Mouse (Mus musculus): ENCODE measurements around the gene Map2k2.
A peak's percentile ranks its signal among the peaks of the same experiment; 100 is the strongest.
"Not testable (repeated sequence)": the region's sequence is repeated elsewhere in the genome, so short reads cannot be mapped to it uniquely, and the experiment has no call there.

Map2k2 gene

DNA sequence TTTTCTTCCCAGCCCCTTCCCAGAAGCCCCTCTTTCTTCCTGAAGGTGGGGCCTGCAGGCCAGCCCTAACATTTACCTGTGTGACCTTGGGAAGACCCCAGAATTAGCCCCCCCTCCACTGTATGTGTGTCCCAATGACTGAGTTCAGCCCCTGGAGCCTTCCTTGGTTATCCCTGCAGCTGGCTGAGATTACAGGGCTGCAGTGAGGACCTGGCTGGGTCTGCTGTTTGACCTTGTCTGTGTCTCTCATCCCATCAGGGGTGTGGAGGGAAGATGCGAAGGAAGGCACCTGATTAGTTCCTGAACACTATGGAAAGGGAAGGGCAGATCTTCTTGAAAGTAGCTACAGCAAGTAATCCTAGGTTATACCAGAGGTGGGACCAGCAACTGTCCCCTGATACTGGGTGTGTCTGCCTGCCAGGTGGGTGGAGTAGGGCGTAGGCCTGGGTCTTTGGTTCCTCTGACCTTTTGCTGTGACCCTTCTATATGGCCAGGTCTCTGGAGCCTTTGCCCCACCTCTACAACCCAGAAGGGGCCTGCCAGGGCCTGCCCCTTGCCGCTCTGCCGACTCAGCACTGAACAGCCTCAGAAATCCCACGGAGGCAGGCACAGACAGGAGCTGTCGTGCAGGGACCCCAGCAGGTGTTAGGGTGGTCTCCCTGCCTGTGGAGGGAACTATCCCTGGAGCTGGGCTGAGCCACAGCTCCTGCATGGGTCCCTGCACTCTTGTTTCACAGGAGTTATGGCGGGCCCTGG is 35.9 kb downstream of the Map2k2 start:
- no peak for ATAC-seq (ENCODE audit: insufficient number of reproducible peaks, low FRiP score, low TSS enrichment)

- ATAC-seq (ENCODE audit: insufficient number of reproducible peaks, low FRiP score, low TSS enrichment), result no peak
Observed at GRCm38 (mm10) chr10:81142551-81142981, 36.9 kb downstream of the Map2k2 start.

DNA sequence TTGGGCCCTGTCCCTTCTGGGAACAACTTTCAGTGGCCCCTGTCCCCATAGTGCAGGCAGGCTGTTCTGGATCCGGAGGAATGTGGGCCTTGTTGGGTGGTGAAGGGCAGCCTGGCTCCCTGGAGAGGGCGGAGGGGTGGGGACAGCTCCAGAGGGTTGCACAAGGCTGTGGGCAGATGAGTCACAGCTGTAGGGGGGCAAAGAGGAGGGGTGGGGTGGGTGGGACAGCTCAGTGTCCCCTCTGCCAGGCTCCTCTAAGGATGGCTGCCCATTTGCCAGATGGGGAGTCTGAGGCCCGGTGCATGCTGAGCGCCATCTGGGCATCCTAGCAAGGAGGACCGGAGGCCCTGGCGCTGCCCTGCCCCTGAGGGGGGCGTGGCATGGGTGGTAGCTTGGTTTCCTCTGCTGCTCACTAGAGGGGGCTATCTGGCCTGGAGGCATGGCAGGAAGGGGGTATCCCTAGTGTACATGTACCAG is 37.5 kb downstream of the Map2k2 start:
- ATAC-seq (ENCODE audit: insufficient number of reproducible peaks, low FRiP score, low TSS enrichment), result no peak

DNA sequence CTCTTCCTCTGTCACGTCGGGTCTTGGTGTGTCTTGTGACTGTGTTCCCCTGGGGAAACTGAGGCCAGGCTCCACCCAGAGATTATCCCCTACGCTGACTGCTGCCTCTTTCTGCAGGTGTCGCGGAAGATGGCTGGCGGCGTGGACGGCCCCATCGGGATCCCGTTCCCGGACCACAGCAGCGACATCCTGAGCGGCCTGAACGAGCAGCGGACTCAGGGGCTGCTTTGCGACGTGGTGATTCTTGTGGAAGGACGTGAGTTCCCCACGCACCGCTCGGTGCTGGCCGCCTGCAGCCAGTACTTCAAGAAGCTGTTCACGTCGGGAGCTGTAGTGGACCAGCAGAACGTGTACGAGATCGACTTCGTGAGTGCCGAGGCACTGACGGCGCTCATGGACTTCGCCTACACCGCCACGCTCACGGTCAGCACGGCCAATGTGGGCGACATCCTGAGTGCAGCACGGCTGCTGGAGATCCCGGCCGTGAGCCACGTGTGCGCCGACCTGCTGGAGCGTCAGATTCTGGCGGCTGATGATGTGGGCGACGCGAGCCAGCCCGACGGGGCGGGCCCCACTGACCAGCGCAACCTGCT is 38.2 kb downstream of the Map2k2 start:
- no peak for ATAC-seq (ENCODE audit: insufficient number of reproducible peaks, low FRiP score, low TSS enrichment)

DNA sequence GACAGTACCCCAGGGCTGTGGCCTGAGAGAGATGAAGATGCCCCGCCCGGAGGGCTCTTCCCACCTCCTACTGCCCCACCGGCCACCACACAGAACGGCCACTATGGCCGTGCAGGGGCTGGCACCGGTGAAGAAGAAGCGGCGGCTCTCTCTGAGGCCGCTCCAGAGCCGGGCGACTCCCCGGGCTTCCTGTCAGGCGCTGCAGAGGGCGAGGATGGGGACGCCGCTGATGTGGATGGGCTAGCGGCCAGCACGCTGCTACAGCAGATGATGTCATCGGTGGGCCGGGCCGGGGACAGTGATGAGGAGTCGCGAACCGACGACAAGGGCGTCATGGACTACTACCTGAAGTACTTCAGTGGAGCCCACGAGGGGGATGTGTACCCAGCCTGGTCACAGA is 39.0 kb downstream of the Map2k2 start:
- ATAC-seq (ENCODE audit: insufficient number of reproducible peaks, low FRiP score, low TSS enrichment), result no peak

DNA sequence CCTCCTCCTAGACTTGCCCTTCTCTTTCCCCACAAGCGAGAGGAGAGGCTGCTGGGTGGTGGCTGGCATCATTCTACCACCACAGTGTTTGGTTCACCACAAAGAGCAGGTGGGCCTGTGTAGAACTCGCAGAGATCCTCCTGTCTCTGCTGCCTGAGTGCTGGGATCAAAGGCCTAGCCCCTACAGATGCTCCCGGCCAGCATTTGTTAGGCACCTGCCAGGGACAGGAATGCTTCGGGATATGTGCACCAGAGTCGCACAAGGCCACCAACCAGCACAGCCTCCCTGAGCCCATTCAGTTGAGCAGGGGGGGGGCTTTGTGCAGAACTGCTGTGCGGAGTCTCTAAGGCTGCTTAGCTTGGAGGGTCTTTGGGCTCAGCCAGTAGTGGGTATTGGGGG is 39.6 kb downstream of the Map2k2 start:
- ATAC-seq (ENCODE audit: insufficient number of reproducible peaks, low FRiP score, low TSS enrichment), result no peak

DNA sequence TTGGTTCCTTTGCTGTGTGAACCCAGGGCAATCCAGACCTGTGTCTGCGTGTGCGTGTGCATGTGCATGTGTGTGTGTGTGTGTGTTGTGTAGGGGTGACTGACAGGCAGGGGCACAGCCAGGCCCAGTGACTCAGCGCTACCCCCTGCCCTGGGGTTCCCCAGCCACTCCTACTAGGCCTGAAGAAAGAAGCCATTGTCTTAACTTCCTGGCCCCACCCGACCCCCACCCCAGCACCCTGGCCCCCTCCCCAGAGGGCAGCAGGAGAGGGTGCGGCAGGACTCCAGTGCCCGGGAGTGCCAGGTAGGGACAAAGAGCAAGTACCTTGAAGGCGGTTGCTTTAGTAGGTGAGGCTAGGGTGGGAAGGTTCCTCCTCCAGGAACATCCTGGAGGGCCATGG is 40.1 kb downstream of the Map2k2 start:
- ATAC-seq (ENCODE audit: insufficient number of reproducible peaks, low FRiP score, low TSS enrichment), result no peak

GRCm38 (mm10) chr10:81146296-81146695 is 40.6 kb downstream of the Map2k2 start:
- no peak for ATAC-seq (ENCODE audit: insufficient number of reproducible peaks, low FRiP score, low TSS enrichment)

DNA sequence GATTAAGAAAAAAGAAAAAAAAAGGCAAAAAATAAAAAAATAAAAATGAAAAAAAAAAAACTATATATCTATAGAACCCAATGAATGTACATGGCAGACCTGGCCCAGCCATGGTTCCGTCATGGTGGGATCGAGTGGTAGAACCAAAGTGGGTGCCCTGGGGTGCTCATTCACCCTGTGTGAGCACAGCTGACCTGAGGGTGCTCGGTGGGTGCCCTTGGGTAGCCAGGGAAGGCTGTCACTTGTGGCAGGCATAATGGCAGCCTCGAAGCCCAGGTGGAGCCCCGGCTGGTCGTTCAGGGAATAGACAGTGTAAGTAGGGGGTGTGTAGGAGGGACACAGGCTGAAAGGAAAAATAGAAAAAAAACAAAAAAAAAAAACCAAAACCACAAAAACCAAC is 45.5 kb downstream of the Map2k2 start:
- no peak for ATAC-seq (ENCODE audit: insufficient number of reproducible peaks, low FRiP score, low TSS enrichment)

GRCm38 (mm10) chr10:81152609-81153008 is 46.9 kb downstream of the Map2k2 start:
- no peak for ATAC-seq (ENCODE audit: insufficient number of reproducible peaks, low FRiP score, low TSS enrichment)

- ATAC-seq (ENCODE audit: insufficient number of reproducible peaks, low FRiP score, low TSS enrichment), result no peak
Observed at GRCm38 (mm10) chr10:81154313-81154712, 48.6 kb downstream of the Map2k2 start.

DNA sequence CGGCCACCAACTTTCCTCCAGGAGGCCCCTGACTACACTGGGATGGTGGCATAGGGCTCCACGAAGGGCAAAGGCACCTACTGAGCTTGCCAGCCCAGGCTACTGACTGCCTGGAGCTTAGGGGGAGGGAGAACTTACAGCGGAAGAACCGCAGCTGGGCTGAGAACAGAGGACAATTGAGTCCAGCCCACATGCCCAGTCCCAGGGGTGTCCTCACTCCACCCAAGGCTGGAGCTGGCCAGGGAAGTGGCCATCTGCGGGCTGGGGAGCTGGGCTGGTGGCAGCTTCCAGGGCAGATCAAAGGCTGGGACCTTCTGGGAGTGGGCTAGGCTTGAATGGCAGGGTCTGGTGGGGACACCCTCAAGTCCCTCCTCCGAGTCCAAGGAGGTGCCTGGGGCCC is 49.0 kb downstream of the Map2k2 start:
- ATAC-seq (ENCODE audit: insufficient number of reproducible peaks, low FRiP score, low TSS enrichment), result no peak

GRCm38 (mm10) chr10:81161602-81162317 is 56.0 kb downstream of the Map2k2 start:
- ATAC-seq (ENCODE audit: insufficient number of reproducible peaks, low FRiP score, low TSS enrichment), result no peak

- no peak for ATAC-seq (ENCODE audit: insufficient number of reproducible peaks, low FRiP score, low TSS enrichment)
Observed at GRCm38 (mm10) chr10:81162318-81162652, 56.6 kb downstream of the Map2k2 start.

GRCm38 (mm10) chr10:81165118-81165517 is 59.4 kb downstream of the Map2k2 start:
- no peak; the same call in 1 of the 2 replicates for ATAC-seq (ENCODE audit: insufficient number of reproducible peaks, low FRiP score, low TSS enrichment)

DNA sequence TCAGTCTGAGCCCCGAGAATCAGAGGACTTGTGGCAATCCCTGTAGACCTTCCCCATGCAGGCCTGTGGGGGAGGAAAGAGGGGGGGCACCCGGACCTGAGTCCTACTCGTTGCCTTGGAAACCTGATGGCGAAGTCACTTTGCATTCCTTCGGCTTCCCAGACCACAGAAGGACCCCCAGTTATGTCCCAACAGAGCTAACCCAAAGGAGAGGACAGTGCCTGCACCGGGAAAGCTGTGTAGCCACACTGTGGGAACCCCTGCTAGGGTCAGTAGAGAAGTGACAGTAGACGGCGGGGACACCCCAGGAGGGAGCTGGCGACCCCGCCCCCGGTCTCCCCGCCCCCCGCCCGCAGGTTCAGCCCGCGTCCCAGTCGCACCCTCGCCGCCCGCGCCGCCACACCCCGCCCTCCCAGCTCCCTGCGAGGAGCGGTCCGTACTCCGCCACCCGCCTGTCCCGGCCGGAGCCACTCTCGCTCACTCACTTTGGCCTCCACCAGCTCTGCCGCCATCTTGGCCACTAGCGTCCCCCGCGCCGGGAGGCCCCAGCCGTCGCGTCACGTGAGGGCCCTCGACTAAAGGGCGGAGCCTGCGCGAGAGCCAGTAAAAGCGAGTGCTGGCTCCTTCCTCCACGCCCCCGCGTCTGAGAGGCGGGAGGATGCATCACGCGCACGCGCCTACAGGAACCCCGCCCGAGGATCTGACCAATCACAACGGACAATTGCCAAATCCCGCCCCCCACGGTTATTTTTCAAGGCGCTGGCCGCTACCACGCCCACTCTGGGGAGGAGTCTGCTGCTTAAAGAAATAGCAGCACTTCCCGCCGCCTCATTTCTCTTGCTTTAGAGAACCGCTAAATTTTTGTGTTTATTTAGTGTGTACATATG is 61.7 kb downstream of the Map2k2 start, which contains the start of gene Pias4:
Gene Pias4, minus strand, starts transcription at position 724 of the 887 bp plus-strand sequence.
- peak; percentile 66 for ATAC-seq (ENCODE audit: insufficient number of reproducible peaks, low FRiP score, low TSS enrichment)

GRCm38 (mm10) chr10:81168087-81168431 is 62.3 kb downstream of the Map2k2 start:
- ATAC-seq (ENCODE audit: insufficient number of reproducible peaks, low FRiP score, low TSS enrichment), result peak; percentile 33; the same call in 1 of the 2 replicates

GRCm38 (mm10) chr10:81168521-81169244 is 63.0 kb downstream of the Map2k2 start:
- peak; percentile 31; the same call in 1 of the 2 replicates for ATAC-seq (ENCODE audit: insufficient number of reproducible peaks, low FRiP score, low TSS enrichment)

DNA sequence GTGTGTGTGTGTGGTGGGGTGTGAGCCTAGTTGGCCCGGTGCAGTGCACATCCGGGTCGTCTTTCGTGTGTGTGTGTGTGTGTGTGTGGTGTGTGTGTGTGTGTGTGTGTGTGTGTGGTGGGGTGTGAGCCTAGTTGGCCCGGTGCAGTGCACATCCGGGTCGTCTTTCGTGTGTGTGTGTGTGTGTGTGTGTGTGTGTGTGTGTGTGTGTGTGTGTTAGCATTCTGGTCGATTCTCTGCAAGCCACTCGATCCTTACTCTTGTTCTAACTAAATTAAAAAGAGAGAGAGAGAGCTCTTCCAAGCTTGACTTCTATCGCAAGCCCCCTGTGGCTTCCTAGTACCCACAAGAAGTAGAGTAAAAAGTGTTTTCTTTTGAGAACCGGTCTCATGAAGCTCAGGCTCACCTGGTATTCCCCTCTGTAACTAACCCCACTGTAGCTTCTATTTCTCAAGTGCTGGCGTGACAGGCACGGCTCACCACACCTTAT is 63.7 kb downstream of the Map2k2 start:
- ATAC-seq (ENCODE audit: insufficient number of reproducible peaks, low FRiP score, low TSS enrichment), result not testable (repeated sequence)

- ATAC-seq (ENCODE audit: insufficient number of reproducible peaks, low FRiP score, low TSS enrichment), result no peak
Observed at GRCm38 (mm10) chr10:81173132-81173531, 67.4 kb downstream of the Map2k2 start.

Measured in cerebellum, adult (tissue).